Mouse (Mus musculus): ENCODE data around the gene Taf4. TPM values are rescaled to one million over a fixed set of nuclear protein-coding genes. Genes with fewer than 3 reads are reported as not detected.

Gene Taf4
- polyA plus RNA-seq, 1 experiment, result 13.0 TPM

DNA sequence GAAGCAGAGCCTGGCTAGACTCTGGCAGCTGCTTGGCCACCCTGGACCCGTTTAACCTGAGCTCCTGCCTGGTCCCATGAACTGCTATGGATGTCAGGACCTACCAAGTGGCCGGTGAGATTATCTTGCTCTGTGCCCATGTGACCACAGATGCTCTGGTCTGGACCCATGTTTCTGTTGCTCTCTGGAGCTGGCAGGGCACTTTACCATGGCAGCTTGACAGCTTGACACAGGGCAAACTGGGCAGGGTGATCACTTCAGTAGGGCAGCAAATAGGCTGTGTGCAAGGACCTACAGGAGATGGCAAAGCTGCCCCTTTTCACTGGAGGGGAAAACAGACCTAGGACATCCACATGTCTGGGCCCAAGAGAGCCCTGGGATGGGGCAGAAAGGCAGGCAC, 79.5 kb downstream of the Taf4 start:
- DNase-seq (ENCODE audit: low read depth in 1 of 2, low spot score in 2 of 2), result no peak
- TF ChIP-seq CTCF (IDR thresholded peaks at IDR 0.05; ENCODE audit: extremely low read depth, insufficient read depth, insufficient read length, insufficient replicate concordance), result no peak
- TF ChIP-seq POLR2A (IDR thresholded peaks at IDR 0.05; ENCODE audit: low read depth, low read length), result no peak

DNA sequence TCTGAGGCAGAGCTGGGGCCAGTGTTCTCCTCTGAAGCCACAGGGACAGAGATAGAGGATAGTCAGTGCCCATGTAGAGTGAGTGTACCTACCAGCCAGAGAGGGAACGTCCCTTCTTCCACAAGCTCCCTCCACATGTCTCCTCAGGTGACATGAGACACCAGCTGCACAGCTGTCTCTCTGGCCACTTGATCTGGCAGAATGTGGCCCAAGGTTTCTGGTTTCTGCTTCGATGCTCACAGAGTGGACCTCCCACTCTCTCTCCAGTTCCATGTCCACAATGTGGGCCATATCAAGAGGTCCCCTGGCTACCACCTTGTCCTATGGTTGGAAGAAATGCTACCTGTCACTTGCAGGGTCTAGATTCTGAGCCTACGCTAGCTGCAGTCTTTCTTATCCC, 85.4 kb downstream of the Taf4 start:
- WGBS, result 81% methylated on average over 3 of the region's 3 CpGs
- no peak for DNase-seq (ENCODE audit: low read depth in 1 of 2, low spot score in 2 of 2)
- Histone ChIP-seq H3K4me1 (ENCODE audit: control insufficient read depth, insufficient read depth, insufficient read length) (no peaks in the 10 kb centered on the region), H3K4me3 (ENCODE audit: extremely low read depth, insufficient read depth, insufficient read length) (no peak overlapping the region), H3K36me3 (ENCODE audit: control insufficient read depth, insufficient read depth, low read length) (no peaks in the 10 kb centered on the region), H3K27me3 (ENCODE audit: control insufficient read depth, insufficient read depth, low read length) (no peaks in the 10 kb centered on the region), H3K27ac (ENCODE audit: insufficient read depth, low read length) (no peak overlapping the region)
- TF ChIP-seq CTCF (IDR thresholded peaks at IDR 0.05; ENCODE audit: extremely low read depth, insufficient read depth, insufficient read length, insufficient replicate concordance), result no peak
- TF ChIP-seq POLR2A (IDR thresholded peaks at IDR 0.05; ENCODE audit: low read depth, low read length), result no peak

More for the DNA sequence above, 79.5 kb downstream of the Taf4 start:
- Histone ChIP-seq H3K36me3 (ENCODE audit: control insufficient read depth, insufficient read depth, low read length) (no peaks in the 10 kb centered on the region), H3K27ac (ENCODE audit: insufficient read depth, low read length) (no peak overlapping the region), H3K27me3 (ENCODE audit: control insufficient read depth, insufficient read depth, low read length) (no peaks in the 10 kb centered on the region), H3K4me1 (ENCODE audit: control insufficient read depth, insufficient read depth, insufficient read length) (no peaks in the 10 kb centered on the region), H3K4me3 (ENCODE audit: extremely low read depth, insufficient read depth, insufficient read length) (no peak overlapping the region)
- 86% methylated on average over 2 of the region's 2 CpGs for WGBS

DNA sequence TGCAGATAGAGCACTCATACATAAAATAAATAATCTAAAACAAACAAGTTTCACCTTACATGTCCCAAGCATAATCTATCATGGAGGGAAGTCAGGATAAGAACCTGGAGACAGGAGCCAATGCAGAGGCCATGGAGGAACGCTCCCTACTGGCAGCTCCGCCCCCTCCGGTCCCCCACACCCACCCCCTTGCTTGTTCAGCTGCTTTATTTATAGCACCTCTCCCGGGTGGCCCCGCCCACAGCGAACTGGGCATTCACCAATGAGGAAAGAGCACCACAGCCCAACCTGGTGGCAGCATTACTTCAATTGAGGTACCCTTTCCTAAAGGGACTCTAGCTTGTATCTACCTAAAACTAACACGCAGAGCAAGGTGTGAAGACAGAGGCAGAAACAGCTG, 91.9 kb downstream of the Taf4 start:
- 42% methylated on average over 7 of the region's 7 CpGs for WGBS
- no peaks in the 10 kb centered on the region for H3K4me1 ChIP-seq (ENCODE audit: control insufficient read depth, insufficient read depth, insufficient read length)
- DNase-seq (ENCODE audit: low read depth in 1 of 2, low spot score in 2 of 2), result no peak
- no peak overlapping the region for H3K4me3 ChIP-seq (ENCODE audit: extremely low read depth, insufficient read depth, insufficient read length)
- H3K27me3 ChIP-seq (ENCODE audit: control insufficient read depth, insufficient read depth, low read length), result no peaks in the 10 kb centered on the region
- no peak overlapping the region for H3K27ac ChIP-seq (ENCODE audit: insufficient read depth, low read length)
- H3K36me3 ChIP-seq (ENCODE audit: control insufficient read depth, insufficient read depth, low read length), result no peaks in the 10 kb centered on the region
- TF ChIP-seq POLR2A (IDR thresholded peaks at IDR 0.05; ENCODE audit: low read depth, low read length), result no peak
- TF ChIP-seq CTCF (IDR thresholded peaks at IDR 0.05; ENCODE audit: extremely low read depth, insufficient read depth, insufficient read length, insufficient replicate concordance), result no peak

DNA sequence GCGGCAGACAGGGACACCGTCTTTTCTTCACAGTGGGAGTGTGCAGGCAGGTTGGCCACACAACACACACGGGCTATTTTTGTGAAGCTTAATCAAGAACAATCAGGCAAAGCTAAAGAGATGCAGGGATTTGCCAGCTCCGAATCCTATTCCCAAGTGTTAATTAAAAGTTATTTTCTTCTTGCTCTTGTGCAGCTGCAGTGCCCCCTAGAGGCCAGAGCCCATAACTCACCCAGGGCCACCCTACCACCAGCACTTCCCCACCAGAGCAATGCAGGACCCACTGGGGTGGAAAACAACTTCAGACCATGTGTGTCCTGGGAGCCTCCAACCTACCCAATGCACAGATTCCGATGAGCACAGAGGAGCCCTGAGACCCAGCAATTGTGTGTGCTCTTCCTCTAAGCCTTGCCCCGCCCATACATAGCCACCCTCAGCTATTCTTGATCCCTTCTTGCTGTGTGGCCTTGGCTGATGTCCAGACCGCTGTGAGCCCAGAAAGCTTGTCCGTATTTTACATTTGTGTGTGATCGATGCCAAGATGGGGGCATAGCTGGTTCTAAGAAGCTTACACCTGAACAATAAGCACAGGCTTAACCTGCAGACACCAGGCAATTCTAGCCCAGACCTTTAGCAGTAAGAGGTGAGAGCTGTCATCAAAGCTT, 98.8 kb downstream of the Taf4 start:
- Histone ChIP-seq H3K36me3 (ENCODE audit: control insufficient read depth, insufficient read depth, low read length) (no peaks in the 10 kb centered on the region), H3K4me3 (ENCODE audit: extremely low read depth, insufficient read depth, insufficient read length) (no peak overlapping the region), H3K4me1 (ENCODE audit: control insufficient read depth, insufficient read depth, insufficient read length) (no peaks in the 10 kb centered on the region), H3K27ac (ENCODE audit: insufficient read depth, low read length) (no peak overlapping the region), H3K27me3 (ENCODE audit: control insufficient read depth, insufficient read depth, low read length) (no peaks in the 10 kb centered on the region)
- TF ChIP-seq CTCF (IDR thresholded peaks at IDR 0.05; ENCODE audit: extremely low read depth, insufficient read depth, insufficient read length, insufficient replicate concordance) (peak; percentile 34; the same call in 1 of the 2 replicates), POLR2A (IDR thresholded peaks at IDR 0.05; ENCODE audit: low read depth, low read length) (no peak)
- 65% methylated on average over 9 of the region's 9 CpGs for WGBS
- DNase-seq (ENCODE audit: low read depth in 1 of 2, low spot score in 2 of 2), result peak in 1 of 2 experiments; percentile 17

DNA sequence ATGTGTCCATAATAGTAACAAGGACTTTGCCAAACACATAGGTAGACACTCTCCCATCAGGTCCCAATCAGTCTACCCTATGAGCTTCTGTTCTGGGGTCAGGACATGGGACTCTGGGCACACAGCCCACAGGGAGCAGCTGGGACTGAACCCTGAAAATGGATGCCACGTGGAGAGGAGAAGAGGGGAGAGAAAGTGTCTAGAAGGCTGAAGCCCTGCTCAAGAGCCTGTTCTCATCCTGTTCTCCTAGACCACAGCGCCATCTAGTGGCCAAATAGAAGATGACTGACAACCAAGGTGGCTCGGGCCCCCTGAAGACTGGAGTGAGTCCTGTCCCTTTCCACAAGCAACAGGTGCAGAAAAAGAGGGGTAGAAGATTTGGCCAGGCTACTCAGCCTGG, 101.3 kb downstream of the Taf4 start:
- 4% methylated on average over 3 of the region's 3 CpGs for WGBS
- DNase-seq (ENCODE audit: low read depth in 1 of 2, low spot score in 2 of 2), result peak; percentile 12 to 15
- no peak overlapping the region for H3K4me3 ChIP-seq (ENCODE audit: extremely low read depth, insufficient read depth, insufficient read length)
- no peaks in the 10 kb centered on the region for H3K4me1 ChIP-seq (ENCODE audit: control insufficient read depth, insufficient read depth, insufficient read length)
- TF ChIP-seq CTCF (IDR thresholded peaks at IDR 0.05; ENCODE audit: extremely low read depth, insufficient read depth, insufficient read length, insufficient replicate concordance) (peak; percentile 70; the same call in 1 of the 2 replicates), POLR2A (IDR thresholded peaks at IDR 0.05; ENCODE audit: low read depth, low read length) (no peak)
- no peak overlapping the region for H3K27ac ChIP-seq (ENCODE audit: insufficient read depth, low read length)
- H3K36me3 ChIP-seq (ENCODE audit: control insufficient read depth, insufficient read depth, low read length), result no peaks in the 10 kb centered on the region
- H3K27me3 ChIP-seq (ENCODE audit: control insufficient read depth, insufficient read depth, low read length), result no peaks in the 10 kb centered on the region

DNA sequence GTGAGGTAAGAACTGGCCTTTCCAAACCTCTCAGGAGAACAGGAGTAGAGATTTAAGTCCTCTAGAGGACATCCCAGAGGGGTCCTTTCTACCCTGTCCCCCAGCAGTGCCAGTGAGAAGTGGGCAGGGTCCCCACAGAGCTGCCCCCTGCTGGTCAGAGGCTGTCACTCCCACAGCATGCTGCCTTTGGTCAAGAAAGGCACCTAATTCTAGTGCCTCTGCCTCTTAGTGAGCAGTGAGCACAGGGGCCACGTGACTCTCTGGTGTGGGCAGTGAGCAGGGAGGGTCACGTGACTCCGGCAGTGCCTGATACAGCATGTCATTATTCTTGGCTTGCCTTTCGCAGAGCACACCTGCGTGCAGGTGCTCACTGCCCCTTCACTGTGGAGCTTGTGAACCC, 103.1 kb downstream of the Taf4 start:
- TF ChIP-seq POLR2A (IDR thresholded peaks at IDR 0.05; ENCODE audit: low read depth, low read length) (no peak), CTCF (IDR thresholded peaks at IDR 0.05; ENCODE audit: extremely low read depth, insufficient read depth, insufficient read length, insufficient replicate concordance) (peak; percentile 37; the same call in 1 of the 2 replicates)
- no peaks in the 10 kb centered on the region for H3K4me1 ChIP-seq (ENCODE audit: control insufficient read depth, insufficient read depth, insufficient read length)
- no peak overlapping the region for H3K4me3 ChIP-seq (ENCODE audit: extremely low read depth, insufficient read depth, insufficient read length)
- 49% methylated on average over 5 of the region's 5 CpGs for WGBS
- H3K27me3 ChIP-seq (ENCODE audit: control insufficient read depth, insufficient read depth, low read length), result no peaks in the 10 kb centered on the region
- H3K36me3 ChIP-seq (ENCODE audit: control insufficient read depth, insufficient read depth, low read length), result no peaks in the 10 kb centered on the region
- no peak overlapping the region for H3K27ac ChIP-seq (ENCODE audit: insufficient read depth, low read length)
- DNase-seq (ENCODE audit: low read depth in 1 of 2, low spot score in 2 of 2), result no peak

DNA sequence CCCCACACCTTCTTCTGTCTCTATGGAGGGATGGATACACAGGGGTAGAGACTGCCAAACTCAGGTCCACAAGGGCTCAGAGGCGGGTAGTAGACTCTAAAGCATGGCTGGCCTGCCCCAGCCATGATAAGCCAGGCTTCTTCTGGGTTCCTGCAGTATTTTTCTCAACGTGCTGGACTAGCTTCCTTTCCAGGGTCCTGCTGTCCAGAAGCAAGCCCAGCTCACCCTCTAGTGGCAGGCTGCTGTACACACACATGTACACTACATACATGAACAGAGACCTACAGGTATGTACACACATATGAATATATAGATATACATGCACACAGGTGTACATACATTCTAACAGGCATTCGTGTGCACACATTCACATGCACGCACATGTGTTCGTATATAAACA, 103.7 kb downstream of the Taf4 start:
- no peaks in the 10 kb centered on the region for H3K27me3 ChIP-seq (ENCODE audit: control insufficient read depth, insufficient read depth, low read length)
- DNase-seq (ENCODE audit: low read depth in 1 of 2, low spot score in 2 of 2), result no peak
- TF ChIP-seq POLR2A (IDR thresholded peaks at IDR 0.05; ENCODE audit: low read depth, low read length) (no peak), CTCF (IDR thresholded peaks at IDR 0.05; ENCODE audit: extremely low read depth, insufficient read depth, insufficient read length, insufficient replicate concordance) (no peak)

More for the DNA sequence above, 103.7 kb downstream of the Taf4 start:
- H3K4me3 ChIP-seq (ENCODE audit: extremely low read depth, insufficient read depth, insufficient read length), result no peak overlapping the region
- 70% methylated on average over 5 of the region's 5 CpGs for WGBS
- H3K27ac ChIP-seq (ENCODE audit: insufficient read depth, low read length), result no peak overlapping the region
- no peaks in the 10 kb centered on the region for H3K4me1 ChIP-seq (ENCODE audit: control insufficient read depth, insufficient read depth, insufficient read length)
- no peaks in the 10 kb centered on the region for H3K36me3 ChIP-seq (ENCODE audit: control insufficient read depth, insufficient read depth, low read length)

Measured in spleen, adult 2 months (tissue).